Mouse (Mus musculus): ENCODE measurements around the gene Dlg2.

DNA sequence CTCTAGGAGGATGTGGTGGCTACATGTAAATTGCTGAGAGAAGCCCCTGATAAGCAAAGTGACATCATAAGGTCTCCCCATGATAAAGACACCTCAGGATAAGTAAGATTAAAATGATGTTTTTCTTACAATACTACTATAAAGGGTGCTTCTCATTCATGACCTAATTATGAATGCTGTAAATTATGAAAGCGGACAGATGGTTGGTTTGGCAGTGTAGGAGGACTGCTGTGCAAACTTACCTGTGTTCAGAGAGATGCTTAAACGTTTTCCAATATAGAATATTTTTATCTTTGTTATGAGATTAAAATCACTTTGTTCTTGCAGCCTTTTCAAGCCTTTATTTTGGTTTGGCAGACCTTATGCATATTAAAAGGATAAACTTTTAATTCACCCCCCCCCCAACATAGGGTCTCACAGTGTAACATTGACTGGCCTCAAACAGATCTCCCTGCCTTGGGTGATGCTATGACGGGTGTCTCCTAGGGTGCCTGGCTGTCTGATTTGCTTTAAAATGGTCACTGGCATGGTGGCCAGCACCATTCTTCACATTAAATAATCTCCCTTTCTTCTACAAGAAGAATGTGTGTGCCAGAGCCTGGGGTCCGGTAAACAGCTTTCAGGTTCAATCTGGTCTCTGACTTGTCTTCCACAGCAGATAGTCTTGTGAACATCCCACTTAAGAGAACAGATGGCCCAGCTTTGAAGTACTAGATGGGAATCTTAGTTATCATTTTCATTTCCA is 1529.4 kb downstream of the Dlg2 start:
- TF ChIP-seq CTCF (IDR thresholded peaks at IDR 0.05; ENCODE audit: insufficient read depth, low read length) (no peak), POLR2A (IDR thresholded peaks at IDR 0.05; ENCODE audit: borderline replicate concordance, extremely low read depth, low read depth, low read length) (no peak)
